Mouse (Mus musculus) limb, embryonic 10.5 days (tissue): ENCODE data around the gene Abcb9. TPM values are rescaled to one million over a fixed set of nuclear protein-coding genes. Genes with fewer than 3 reads are reported as not detected.

ENCODE experiments used
- DNase-seq: peaks from one replicate; pipeline ENCODE4 v3.0.0-alpha.2; 2017; ENCODE audit warnings: low spot score
- H3K27ac ChIP-seq: fragments of 300-500 bp; sonication (generic); 2 replicates; pipeline ENCODE4 v1.5.1; 2016; ENCODE audit warnings: mild to moderate bottlenecking
- H3K27me3 ChIP-seq: fragments of 300-500 bp; sonication (generic); 2 replicates; pipeline ENCODE4 v1.6.1; 2016; ENCODE audit warnings: low read depth, mild to moderate bottlenecking; ENCODE audit not compliant: poor library complexity, severe bottlenecking
- H3K36me3 ChIP-seq: fragments of 300-500 bp; sonication (generic); 2 replicates; pipeline ENCODE4 v1.6.1; 2016; ENCODE audit warnings: mild to moderate bottlenecking, moderate library complexity
- H3K4me1 ChIP-seq: fragments of 300-500 bp; sonication (generic); 2 replicates; pipeline ENCODE4 v1.6.1; 2016
- H3K4me3 ChIP-seq: fragments of 300-500 bp; sonication (generic); 2 replicates; pipeline ENCODE4 v1.5.1; 2016; ENCODE audit warnings: mild to moderate bottlenecking, moderate library complexity
- H3K9me3 ChIP-seq: fragments of 300-500 bp; sonication (generic); replicated peaks from 2 replicates; pipeline ENCODE4 v1.6.1; 2016; ENCODE audit warnings: mild to moderate bottlenecking
- WGBS: fragments of 180-500 bp; shearing (Covaris S2); methylation state at CpG from one replicate; pipeline ENCODE4 v1.1.7; 2016; 5-methylcytosine and 5-hydroxymethylcytosine counted together
- polyA plus RNA-seq: library from polyadenylated mRNA; unstranded; fragments of >200 nt; fragmentation: Nextera tagmentation; extraction: Ambion mirVana; gene quantifications from 2 replicates; pipeline ENCODE4 v1.2.1, GENCODE M21; 2016

The Abcb9 gene
- polyA plus RNA-seq = 0.13 and 0.55 TPM in 2 replicates

- Histone ChIP-seq H3K36me3 (no peaks in the 10 kb centered on the region), H3K4me3 (peak within 1 kb of the TSS; percentile 53), H3K27ac (0 out of 2 replicates have a peak within 1 kb of the TSS, but pooled peaks have one; percentile 10), H3K4me1 (peaks cover 16% of the 10 kb centered on the region), H3K9me3 (no peaks in the 10 kb centered on the region), H3K27me3 (peaks cover 30% of the 10 kb centered on the region)
- WGBS = 2% methylated on average over 42 of the region's 42 CpGs
- DNase-seq = peak; percentile 85
These were observed at the start of gene Abcb9 for GRCm38 (mm10) chr5:124095596-124096232. Gene Abcb9, minus strand, starts transcription at chr5:124095798.

- Histone ChIP-seq H3K36me3 (peaks cover 12% of the 10 kb centered on the region), H3K27me3 (no peaks in the 10 kb centered on the region), H3K27ac (no peak overlapping the region), H3K4me1 (no peaks in the 10 kb centered on the region), H3K4me3 (no peak overlapping the region), H3K9me3 (no peaks in the 10 kb centered on the region)
- no peak for DNase-seq
- WGBS = 84% methylated on average over 7 of the region's 7 CpGs
These were observed 42.5 kb upstream of the Abcb9 start for GRCm38 (mm10) chr5:124138066-124138465.

DNA sequence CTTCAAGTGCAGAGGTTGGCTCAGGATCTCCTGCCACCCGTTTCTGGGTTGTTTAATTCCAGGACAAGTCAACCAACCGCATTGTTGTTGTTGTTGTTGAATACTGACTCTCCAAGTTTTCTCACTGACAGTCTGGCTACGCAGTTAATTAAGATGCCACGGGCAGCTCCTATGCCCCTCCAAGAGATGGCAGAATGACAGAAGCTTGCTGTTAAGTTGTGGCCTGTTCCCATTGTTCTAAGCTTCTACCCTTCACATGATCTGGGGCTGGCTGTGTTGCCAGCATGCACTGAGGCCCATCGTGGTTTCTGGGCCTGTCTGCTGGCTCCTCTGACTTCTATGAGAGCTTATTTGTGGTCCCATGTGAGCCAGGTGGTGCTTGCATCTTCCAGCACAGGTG, 38.7 kb upstream of the Abcb9 start:
- Histone ChIP-seq H3K36me3 (peaks cover 19% of the 10 kb centered on the region), H3K27ac (no peak overlapping the region), H3K9me3 (no peaks in the 10 kb centered on the region), H3K4me3 (no peak overlapping the region), H3K4me1 (no peaks in the 10 kb centered on the region), H3K27me3 (no peaks in the 10 kb centered on the region)
- no peak for DNase-seq
- WGBS = 89% methylated on average over 5 of the region's 5 CpGs

DNA sequence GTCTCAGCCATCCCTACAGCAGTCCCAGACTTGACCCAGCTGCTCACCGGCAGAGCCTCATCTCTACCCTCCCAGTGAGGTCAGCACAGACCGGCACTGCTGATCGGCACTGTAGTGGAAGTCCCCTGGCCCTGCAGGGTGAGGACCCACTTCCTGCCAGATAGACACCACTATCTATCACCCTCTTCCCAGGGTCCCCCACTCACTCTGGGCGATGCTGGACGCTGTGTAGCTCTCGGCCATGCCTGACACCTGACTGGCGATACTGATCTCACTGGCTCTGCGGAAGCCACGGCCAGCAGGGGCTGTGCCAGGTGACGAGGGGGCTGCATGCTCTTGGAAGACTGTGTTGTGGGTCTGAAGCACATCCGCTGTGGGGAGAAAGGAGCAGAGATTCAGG, 29.5 kb upstream of the Abcb9 start:
- Histone ChIP-seq H3K36me3 (peaks cover 66% of the 10 kb centered on the region), H3K4me3 (no peak overlapping the region), H3K9me3 (no peaks in the 10 kb centered on the region), H3K27ac (no peak overlapping the region), H3K4me1 (no peaks in the 10 kb centered on the region), H3K27me3 (no peaks in the 10 kb centered on the region)
- no peak for DNase-seq
- WGBS = 92% methylated on average over 11 of the region's 11 CpGs

GRCm38 (mm10) chr5:124122357-124122756, 26.8 kb upstream of the Abcb9 start:
- 93% methylated on average over 18 of the region's 18 CpGs for WGBS
- H3K36me3 ChIP-seq = peaks cover 80% of the 10 kb centered on the region
- no peaks in the 10 kb centered on the region for H3K9me3 ChIP-seq
- H3K4me1 ChIP-seq = peaks cover 14% of the 10 kb centered on the region
- H3K27ac ChIP-seq = no peak overlapping the region
- H3K4me3 ChIP-seq = no peak overlapping the region
- H3K27me3 ChIP-seq = no peaks in the 10 kb centered on the region
- DNase-seq = no peak

- H3K4me3 ChIP-seq = no peak overlapping the region
- no peak overlapping the region for H3K27ac ChIP-seq
- H3K4me1 ChIP-seq = peaks cover 33% of the 10 kb centered on the region
- DNase-seq = no peak
- H3K27me3 ChIP-seq = no peaks in the 10 kb centered on the region
- peaks cover 78% of the 10 kb centered on the region for H3K36me3 ChIP-seq
- H3K9me3 ChIP-seq = no peaks in the 10 kb centered on the region
- 86% methylated on average over 5 of the region's 5 CpGs for WGBS
These were observed 23.6 kb upstream of the Abcb9 start for GRCm38 (mm10) chr5:124119204-124119603.

- Histone ChIP-seq H3K4me3 (peak within 1 kb of the TSS; percentile 90), H3K4me1 (peaks cover 51% of the 10 kb centered on the region), H3K27me3 (no peaks in the 10 kb centered on the region), H3K9me3 (no peaks in the 10 kb centered on the region), H3K36me3 (peaks cover 55% of the 10 kb centered on the region), H3K27ac (peak within 1 kb of the TSS; percentile 90)
- DNase-seq = peak; percentile 88
- 2% methylated on average over 64 of the region's 64 CpGs for WGBS
These were observed 20.6 kb upstream of the Abcb9 start, which contains the start of gene Arl6ip4 for GRCm38 (mm10) chr5:124115990-124116845. Gene Arl6ip4, plus strand, starts transcription at chr5:124116089.

GRCm38 (mm10) chr5:124115531-124115930, 19.9 kb upstream of the Abcb9 start:
- peaks cover 53% of the 10 kb centered on the region for H3K4me1 ChIP-seq

GRCm38 (mm10) chr5:124114276-124115025, 18.9 kb upstream of the Abcb9 start:
- no peak overlapping the region for H3K4me3 ChIP-seq
- no peak for DNase-seq
- WGBS = 95% methylated on average over 24 of the region's 24 CpGs
- no peak overlapping the region for H3K27ac ChIP-seq
- no peaks in the 10 kb centered on the region for H3K27me3 ChIP-seq
- H3K36me3 ChIP-seq = peaks cover 37% of the 10 kb centered on the region
- no peaks in the 10 kb centered on the region for H3K9me3 ChIP-seq
- peaks cover 53% of the 10 kb centered on the region for H3K4me1 ChIP-seq

More at GRCm38 (mm10) chr5:124115531-124115930, 19.9 kb upstream of the Abcb9 start:
- WGBS = 24% methylated on average over 7 of the region's 7 CpGs
- H3K4me3 ChIP-seq = peak overlapping the region; percentile 90
- H3K27me3 ChIP-seq = no peaks in the 10 kb centered on the region
- H3K27ac ChIP-seq = peak overlapping the region; percentile 90
- no peaks in the 10 kb centered on the region for H3K9me3 ChIP-seq
- DNase-seq = no peak
- H3K36me3 ChIP-seq = peaks cover 48% of the 10 kb centered on the region

GRCm38 (mm10) chr5:124113030-124113429, 17.4 kb upstream of the Abcb9 start:
- WGBS = 24% methylated on average over 14 of the region's 14 CpGs
- H3K4me1 ChIP-seq = peaks cover 46% of the 10 kb centered on the region
- H3K27ac ChIP-seq = peak overlapping the region; percentile 90
- H3K4me3 ChIP-seq = peak overlapping the region; percentile 87
- peaks cover 23% of the 10 kb centered on the region for H3K36me3 ChIP-seq
- DNase-seq = peak; percentile 64
- H3K9me3 ChIP-seq = no peaks in the 10 kb centered on the region
- no peaks in the 10 kb centered on the region for H3K27me3 ChIP-seq

GRCm38 (mm10) chr5:124112531-124112930, 16.9 kb upstream of the Abcb9 start:
- peak overlapping the region; percentile 90 for H3K27ac ChIP-seq
- H3K4me1 ChIP-seq = peaks cover 41% of the 10 kb centered on the region
- no peaks in the 10 kb centered on the region for H3K9me3 ChIP-seq
- 1% methylated on average over 18 of the region's 18 CpGs for WGBS
- peak overlapping the region; percentile 87 for H3K4me3 ChIP-seq
- H3K27me3 ChIP-seq = no peaks in the 10 kb centered on the region
- peaks cover 18% of the 10 kb centered on the region for H3K36me3 ChIP-seq
- no peak for DNase-seq

- Histone ChIP-seq H3K27ac (peak within 1 kb of the TSS; percentile 90), H3K27me3 (no peaks in the 10 kb centered on the region), H3K4me3 (peak within 1 kb of the TSS; percentile 87), H3K36me3 (peaks cover 12% of the 10 kb centered on the region; the same call in 1 of the 2 replicates), H3K4me1 (peaks cover 35% of the 10 kb centered on the region), H3K9me3 (no peaks in the 10 kb centered on the region)
- WGBS = under 1% methylated on average over 66 of the region's 66 CpGs
- peak; percentile 98 for DNase-seq
These were observed 16.3 kb upstream of the Abcb9 start, which contains the start of gene Ogfod2 for GRCm38 (mm10) chr5:124111742-124112497. Gene Ogfod2, plus strand, starts transcription at chr5:124112297.
